Mouse (Mus musculus) heart, embryonic 16.5 days (tissue): Measurements from ENCODE around the gene Gm10521. TPM values are rescaled to one million over a fixed set of nuclear protein-coding genes. Genes with fewer than 3 reads are reported as not detected.

Experiments
- ATAC-seq: fragments of 200-750 bp; cut with Nextera tagmentation; replicated peaks from 2 replicates; pipeline ENCODE4 v1.8.0; 2017; ENCODE audit warnings: moderate number of reproducible peaks; ENCODE audit not compliant: insufficient read depth, low FRiP score; ENCODE audit errors: extremely low read depth
- H3K27ac ChIP-seq: fragments of 300-500 bp; sonication (generic); 2 replicates; pipeline ENCODE4 v1.5.1; 2014; ENCODE audit warnings: mild to moderate bottlenecking, low read length, control low read depth, moderate library complexity
- H3K27me3 ChIP-seq: fragments of 300-500 bp; sonication (generic); 2 replicates; pipeline ENCODE4 v1.6.1; 2014; ENCODE audit warnings: low read length, mixed read lengths; ENCODE audit not compliant: control insufficient read depth, insufficient read depth
- H3K36me3 ChIP-seq: fragments of 300-500 bp; sonication (generic); 2 replicates; pipeline ENCODE4 v1.6.1; 2014; ENCODE audit not compliant: control insufficient read depth, insufficient read depth
- H3K4me1 ChIP-seq: fragments of 300-500 bp; sonication (generic); 2 replicates; pipeline ENCODE4 v1.6.1; 2014; ENCODE audit warnings: low read length, mixed read lengths; ENCODE audit not compliant: control insufficient read depth, insufficient read depth
- H3K4me2 ChIP-seq: fragments of 300-500 bp; sonication (generic); 2 replicates; pipeline ENCODE4 v1.6.1; 2014; ENCODE audit warnings: low read depth, mild to moderate bottlenecking, control low read depth, low read length
- H3K4me3 ChIP-seq: fragments of 300-500 bp; sonication (generic); 2 replicates; pipeline ENCODE4 v1.5.1; 2014; ENCODE audit warnings: mild to moderate bottlenecking, control low read depth, low read length
- H3K9ac ChIP-seq: fragments of 300-500 bp; sonication (generic); 2 replicates; pipeline ENCODE4 v1.6.1; 2014; ENCODE audit warnings: low read length, control low read depth
- H3K9me3 ChIP-seq: fragments of 300-500 bp; sonication (generic); replicated peaks from 2 replicates; pipeline ENCODE4 v1.6.1; 2016; ENCODE audit warnings: low read length; ENCODE audit not compliant: control insufficient read depth
- WGBS: fragments of 180-500 bp; shearing (Covaris S2); extraction: QIAGEN DNeasy Blood & Tissue Kit; methylation state at CpG from one replicate; pipeline ENCODE4 v1.1.7; 2014; 5-methylcytosine and 5-hydroxymethylcytosine counted together
- polyA plus RNA-seq: library from polyadenylated mRNA; unstranded; fragments of >200 nt; fragmentation: Nextera tagmentation; extraction: Ambion mirVana; gene quantifications from 2 replicates; pipeline ENCODE4 v1.2.1, GENCODE M21; 2015

The Gm10521 gene
- polyA plus RNA-seq, 1 experiment from 2014 or later = not detected

- 62% methylated on average over 14 of the region's 14 CpGs for WGBS
- peak overlapping the region; percentile 20; the same call in 1 of the 2 replicates for H3K27ac ChIP-seq
- H3K9ac ChIP-seq = no peak overlapping the region
- H3K9me3 ChIP-seq = no peaks in the 10 kb centered on the region
- no peak overlapping the region for H3K4me2 ChIP-seq
- H3K4me3 ChIP-seq = no peak overlapping the region
- H3K36me3 ChIP-seq = no peaks in the 10 kb centered on the region
- no peaks in the 10 kb centered on the region for H3K4me1 ChIP-seq
- H3K27me3 ChIP-seq = no peaks in the 10 kb centered on the region
- 0 out of 2 replicates have a peak, but pooled peaks have one; percentile 23 for ATAC-seq
These were observed 43.8 kb downstream of the Gm10521 start for GRCm38 (mm10) chr1:171938952-171939948.

- H3K9me3 ChIP-seq = no peaks in the 10 kb centered on the region
- no peak overlapping the region for H3K4me3 ChIP-seq
- H3K4me1 ChIP-seq = no peaks in the 10 kb centered on the region
- H3K27me3 ChIP-seq = no peaks in the 10 kb centered on the region
- H3K27ac ChIP-seq = no peak overlapping the region
- no peak overlapping the region for H3K4me2 ChIP-seq
- H3K36me3 ChIP-seq = no peaks in the 10 kb centered on the region
- no peak overlapping the region for H3K9ac ChIP-seq
- ATAC-seq = no peak
- 73% methylated on average over 6 of the region's 6 CpGs for WGBS
These were observed 45.2 kb downstream of the Gm10521 start for GRCm38 (mm10) chr1:171940626-171941025.

DNA sequence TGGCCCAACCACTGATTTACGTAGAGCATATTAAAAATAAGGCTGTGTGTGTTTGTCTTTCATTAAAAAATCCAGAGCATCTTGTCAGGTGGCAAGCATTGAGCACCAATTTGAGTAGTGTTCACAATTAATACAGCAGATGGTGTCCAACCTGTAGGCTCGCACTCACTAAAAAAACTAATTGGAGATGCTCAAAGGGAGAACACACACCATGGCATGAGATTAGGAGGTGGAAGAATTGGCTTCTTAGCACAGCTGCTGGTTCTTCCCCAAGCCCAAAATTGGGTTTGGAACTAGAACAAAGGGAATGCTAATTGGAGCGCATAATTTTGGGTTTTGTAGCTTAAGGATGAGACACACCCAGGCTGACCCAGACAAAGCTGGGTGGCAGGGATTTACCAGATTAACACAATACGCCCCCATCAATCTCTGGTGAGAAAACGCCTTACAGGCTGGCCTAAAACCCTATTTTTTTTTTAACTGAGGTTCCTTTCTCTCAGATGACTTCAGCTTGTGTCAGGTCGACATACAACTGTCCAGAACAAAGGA lies 51.1 kb downstream of the Gm10521 start:
- no peak overlapping the region for H3K4me2 ChIP-seq
- no peak overlapping the region for H3K27ac ChIP-seq
- no peak overlapping the region for H3K9ac ChIP-seq
- H3K4me3 ChIP-seq = no peak overlapping the region
- H3K4me1 ChIP-seq = no peaks in the 10 kb centered on the region
- H3K9me3 ChIP-seq = no peaks in the 10 kb centered on the region
- no peaks in the 10 kb centered on the region for H3K27me3 ChIP-seq
- H3K36me3 ChIP-seq = no peaks in the 10 kb centered on the region
- 72% methylated on average over 6 of the region's 6 CpGs for WGBS
- ATAC-seq = no peak

Other genes with a start within 250 kb of the Gm10521 start
- gene Slamf7, start 242.6 kb upstream of the Gm10521 start, polyA plus RNA-seq = 0.35 and 0.83 TPM in 2 replicates
- gene Cd48, start 213.7 kb upstream of the Gm10521 start, polyA plus RNA-seq = 6.4 and 11.2 TPM in 2 replicates
- 0.46 and 0.79 TPM in 2 replicates for gene Slamf1, start 128.5 kb upstream of the Gm10521 start, polyA plus RNA-seq
- 2.0 and 2.6 TPM in 2 replicates for gene Cd84, start 56.0 kb upstream of the Gm10521 start, polyA plus RNA-seq
- 7.8 and 22.2 TPM in 2 replicates for gene Slamf6, start 21.9 kb downstream of the Gm10521 start, polyA plus RNA-seq
- gene Vangl2, start 132.8 kb downstream of the Gm10521 start, polyA plus RNA-seq = 7.3 and 7.5 TPM in 2 replicates
- gene Nhlh1, start 161.9 kb downstream of the Gm10521 start, polyA plus RNA-seq = not detected in 2 replicates
- 170 and 179 TPM in 2 replicates for gene Copa, start 186.9 kb downstream of the Gm10521 start, polyA plus RNA-seq
- gene Ncstn, start 187.1 kb downstream of the Gm10521 start, polyA plus RNA-seq = 106 and 109 TPM in 2 replicates
- 130 and 135 TPM in 2 replicates for gene Pex19, start 231.1 kb downstream of the Gm10521 start, polyA plus RNA-seq